In genomic region chr3:128349123-128349522, GRCm38 (mm10) we compare ENCODE assay signal across 7 mouse cellular contexts.
DNase-seq lines count a peak whose midpoint lies in the region; ATAC-seq lines count a peak whose summit lies in the region.
"Not testable (repeated sequence)": the region's sequence is repeated elsewhere in the genome, so short reads cannot be mapped to it uniquely, and the experiment has no call there.

No protein-coding gene starts in this region.

- intact Hi-C loops in gastrocnemius, postnatal 14 days (cut with DNase I; ENCODE audit: low total_unique reads): loop anchor here (5.0 kb wide), 1 partner anchor 853 kb away; no protein-coding TSS in a partner anchor

- 8% methylated on average over 2 of the region's 2 CpGs for WGBS in embryonic facial prominence, embryonic 14.5 days
- 11% methylated on average over 2 of the region's 2 CpGs for WGBS in intestine, embryonic 16.5 days

- not testable (repeated sequence) for H3K4me1 ChIP-seq in embryonic facial prominence, embryonic 14.5 days (ENCODE audit: control insufficient read depth, insufficient read depth, low read length); intestine, embryonic 16.5 days (ENCODE audit: control insufficient read depth, insufficient read depth, low read length)

- H3K27me3 ChIP-seq in embryonic facial prominence, embryonic 14.5 days (replicated peaks; ENCODE audit: control insufficient read depth, insufficient read depth, low read length); intestine, embryonic 16.5 days (replicated peaks; ENCODE audit: control insufficient read depth, insufficient read depth, low read length): not testable (repeated sequence)

- not testable (repeated sequence) for H3K4me3 ChIP-seq in embryonic facial prominence, embryonic 14.5 days (ENCODE audit: low read depth, low read length); intestine, embryonic 16.5 days (ENCODE audit: low read length)

- H3K36me3 ChIP-seq in embryonic facial prominence, embryonic 14.5 days (ENCODE audit: control insufficient read depth, insufficient read depth, low read length); intestine, embryonic 16.5 days (ENCODE audit: control insufficient read depth, insufficient read depth, low read length): not testable (repeated sequence)

- not testable (repeated sequence) for H3K4me2 ChIP-seq in embryonic facial prominence, embryonic 14.5 days (ENCODE audit: low read depth, low read length); intestine, embryonic 16.5 days (ENCODE audit: low read depth, low read length)

- not testable (repeated sequence) for H3K27ac ChIP-seq in embryonic facial prominence, embryonic 14.5 days (replicated peaks; ENCODE audit: low read depth, low read length); intestine, embryonic 16.5 days (ENCODE audit: low read length)

- DNase-seq in adrenal gland, postnatal 25 days: peak; percentile 1
- DNase-seq in embryonic facial prominence, embryonic 14.5 days (ENCODE audit: low spot score): peak; percentile 87
- peak; percentile 7 for DNase-seq in gastrocnemius, postnatal 14 days
- DNase-seq in layer of hippocampus, postnatal 36 days: peak; percentile 17 to 24
- DNase-seq in lung, postnatal 25 days (ENCODE audit: low spot score): peak; percentile 1
- peak; percentile 85 for DNase-seq in retina, embryonic 14.5 days (ENCODE audit: low spot score)

- peak; percentile 72 for ATAC-seq in embryonic facial prominence, embryonic 14.5 days (ENCODE audit: low read depth)
- ATAC-seq in intestine, embryonic 16.5 days: peak; percentile 69

- not testable (repeated sequence) for H3K9ac ChIP-seq in embryonic facial prominence, embryonic 14.5 days (ENCODE audit: low read depth, low read length); intestine, embryonic 16.5 days (ENCODE audit: low read depth, low read length)

- not testable (repeated sequence) for H3K9me3 ChIP-seq in embryonic facial prominence, embryonic 14.5 days (ENCODE audit: control insufficient read depth, low read length); intestine, embryonic 16.5 days (ENCODE audit: control insufficient read depth, low read length)

Comparison
In these comparisons a context has a peak if more than half of its experiments do, and no peak if none do; other contexts are left out.
1. DNase-seq: peak in every context shown above with its lines; median percentile 87 in embryonic facial prominence, embryonic 14.5 days; 85 in retina, embryonic 14.5 days; 20 in layer of hippocampus, postnatal 36 days; 7 in gastrocnemius, postnatal 14 days; 1 in adrenal gland, postnatal 25 days; 1 in lung, postnatal 25 days.